Mouse (Mus musculus) heart, postnatal 0 days (tissue): Measurements from ENCODE around the gene S1pr5.

Experiments
- CTCF ChIP-seq: IDR thresholded peaks from 2 replicates; pipeline ENCODE4 v1.5.1; 2016; ENCODE audit warnings: antibody characterized with exemption, control low read depth, low read depth
- EP300 ChIP-seq: IDR thresholded peaks from 2 replicates; pipeline ENCODE4 v1.6.1; 2016; ENCODE audit warnings: antibody characterized with exemption, low read depth

DNA sequence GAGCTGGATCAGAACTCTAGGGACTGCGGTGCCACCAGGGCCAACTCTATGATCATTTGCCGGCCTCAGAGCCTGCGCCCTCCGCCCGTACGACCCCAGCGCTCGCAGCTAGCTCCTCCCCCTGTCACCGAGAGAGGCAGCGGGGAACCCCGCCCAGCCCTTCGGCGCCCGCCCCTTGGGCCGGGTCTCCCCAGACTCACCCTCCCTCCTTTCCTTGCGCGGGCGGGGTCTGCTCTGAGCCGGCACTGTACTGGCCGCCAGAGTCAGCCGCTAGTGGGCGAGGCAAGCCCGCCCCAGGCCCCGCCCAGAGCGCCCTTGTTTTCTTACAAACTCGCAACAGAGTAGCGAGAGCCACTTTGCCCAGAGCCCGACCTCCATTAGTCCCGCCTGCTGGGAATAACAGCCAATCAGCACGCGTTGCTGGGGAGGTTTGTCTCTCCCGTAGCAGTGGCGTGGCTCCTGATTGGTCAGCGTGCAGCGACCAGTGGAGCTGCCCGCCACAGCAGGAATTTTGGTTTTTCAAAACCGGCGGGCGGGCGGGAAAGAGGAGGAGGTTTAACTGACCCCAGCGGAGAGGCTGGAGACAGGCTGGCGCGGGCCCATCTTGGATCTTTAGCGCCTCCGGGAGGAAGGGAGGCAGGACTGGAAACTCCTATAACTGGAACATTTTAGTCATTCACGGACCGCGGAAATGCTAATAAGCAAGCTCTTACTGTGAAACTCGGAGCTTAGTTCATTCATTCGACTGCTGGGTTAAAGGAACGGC, 43.0 kb upstream of the S1pr5 start, which contains the start of gene Cdkn2d:
- peak; percentile 44 for TF ChIP-seq CTCF
- 0 out of 2 replicates have a peak, but pooled peaks have one; percentile 68 for TF ChIP-seq EP300
